Mouse (Mus musculus): Measurements from ENCODE around the gene Cpne5.

The Cpne5 gene

DNA sequence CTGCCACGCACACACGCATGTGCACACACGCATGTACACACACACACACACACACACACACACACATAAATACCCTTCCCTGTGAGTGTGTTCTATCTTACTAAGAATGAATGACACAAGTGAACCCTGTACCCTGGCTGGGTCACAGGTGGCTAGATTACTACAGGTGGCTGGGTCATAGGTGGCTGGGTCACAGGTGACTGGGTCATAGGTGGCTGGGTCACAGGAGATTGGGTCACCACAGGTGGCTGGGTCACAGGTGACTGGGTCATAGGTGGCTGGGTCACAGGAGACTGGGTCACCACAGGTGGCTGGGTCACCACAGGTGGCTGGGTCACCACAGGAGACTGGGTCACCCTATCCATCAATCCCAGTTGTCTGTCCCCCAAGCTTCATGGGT, 27.9 kb downstream of the Cpne5 start:
- no peak for DNase-seq (ENCODE audit: low read depth, low spot score)

DNA sequence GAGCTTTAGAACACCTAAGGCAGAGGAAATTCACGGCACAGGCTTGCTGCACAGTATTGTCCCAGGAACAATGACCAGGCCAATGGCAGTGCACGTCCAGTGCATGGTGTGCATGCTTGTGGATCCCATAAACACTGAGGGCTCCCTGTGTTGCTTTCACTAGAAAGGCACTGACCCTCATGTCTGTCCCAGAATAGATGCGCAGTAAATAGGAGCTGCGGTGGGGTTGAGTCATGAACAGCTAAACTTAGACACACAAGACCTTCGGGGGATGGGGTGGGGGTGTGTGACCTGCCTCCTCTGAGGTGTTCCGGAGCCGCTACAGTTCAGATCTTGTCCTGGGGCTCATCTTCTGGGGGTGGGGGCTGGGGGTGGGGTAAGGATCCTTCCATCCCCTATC, 31.9 kb downstream of the Cpne5 start:
- DNase-seq (ENCODE audit: low read depth, low spot score), result peak; percentile 53

DNA sequence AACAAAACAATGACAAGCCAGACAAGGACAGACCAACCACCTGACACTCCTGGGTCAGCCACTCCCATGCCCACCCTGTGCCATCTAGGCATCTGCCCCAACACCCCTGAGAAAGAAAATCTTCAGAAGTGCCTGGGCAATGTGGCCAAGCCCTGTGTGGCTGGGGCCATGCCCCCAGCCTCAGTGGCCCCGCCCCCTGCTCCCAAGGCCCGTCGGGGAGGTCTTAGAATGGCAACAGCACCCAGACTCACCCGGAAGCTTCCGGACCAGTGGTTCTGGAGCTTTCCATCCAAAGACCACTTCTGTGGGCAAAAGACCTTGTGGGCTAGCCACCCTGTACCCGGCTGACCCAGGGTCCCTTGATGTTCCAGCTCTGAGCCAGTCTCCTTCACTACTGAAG, 35.4 kb downstream of the Cpne5 start:
- DNase-seq (ENCODE audit: low read depth, low spot score), result no peak

DNA sequence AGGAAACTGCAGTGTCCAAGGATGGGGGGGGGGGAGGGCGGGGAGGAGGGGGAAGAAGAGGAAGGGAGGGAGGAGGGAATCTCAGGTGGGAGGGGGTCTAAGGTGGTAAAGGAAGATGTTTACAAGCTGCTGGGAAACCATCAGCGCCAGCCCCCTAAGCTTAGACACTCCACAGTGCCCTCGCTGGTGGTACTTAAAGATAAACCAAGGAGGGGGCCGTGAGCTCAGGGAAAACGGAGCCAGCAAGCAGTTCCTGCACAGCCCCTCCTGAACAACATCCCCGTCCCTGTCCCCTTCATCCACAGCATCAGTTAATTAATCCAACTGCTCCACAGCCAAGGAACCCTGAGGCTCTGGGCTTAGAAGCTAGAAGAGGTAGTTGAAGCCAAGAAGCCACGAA, 38.1 kb downstream of the Cpne5 start:
- DNase-seq (ENCODE audit: low read depth, low spot score), result no peak

DNA sequence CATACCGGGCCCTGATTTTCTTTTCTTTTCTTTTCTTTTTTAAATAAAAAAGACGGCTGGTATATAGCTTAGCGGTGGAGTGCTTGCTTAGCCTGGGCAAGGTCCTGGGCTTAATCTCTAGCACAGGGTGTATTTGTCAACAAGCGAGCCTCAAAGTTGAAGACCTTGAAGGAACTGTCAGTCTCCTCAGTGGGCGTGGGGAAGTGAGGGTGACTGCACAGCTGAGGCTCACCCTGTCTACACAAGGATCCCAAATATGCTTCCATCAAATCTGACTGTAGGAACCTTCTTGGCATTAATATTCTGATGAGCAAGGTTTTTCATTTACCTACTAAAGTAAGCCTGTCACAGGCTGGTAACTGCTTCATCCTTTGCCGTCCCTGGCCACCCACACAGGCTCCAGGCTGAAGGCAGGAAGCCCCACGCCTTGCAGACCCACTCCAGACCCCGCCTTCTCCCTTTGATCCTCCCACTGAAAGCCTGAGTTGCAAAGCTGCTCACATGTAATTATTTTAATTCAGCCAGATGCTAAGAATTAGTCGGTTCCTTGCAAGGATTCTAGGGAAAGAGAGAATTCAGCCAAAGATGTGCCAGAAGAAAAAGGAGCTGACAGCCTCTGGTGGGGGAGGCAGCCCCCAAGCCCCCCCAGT, 38.7 kb downstream of the Cpne5 start:
- peak; percentile 84 for DNase-seq (ENCODE audit: low read depth, low spot score)

DNA sequence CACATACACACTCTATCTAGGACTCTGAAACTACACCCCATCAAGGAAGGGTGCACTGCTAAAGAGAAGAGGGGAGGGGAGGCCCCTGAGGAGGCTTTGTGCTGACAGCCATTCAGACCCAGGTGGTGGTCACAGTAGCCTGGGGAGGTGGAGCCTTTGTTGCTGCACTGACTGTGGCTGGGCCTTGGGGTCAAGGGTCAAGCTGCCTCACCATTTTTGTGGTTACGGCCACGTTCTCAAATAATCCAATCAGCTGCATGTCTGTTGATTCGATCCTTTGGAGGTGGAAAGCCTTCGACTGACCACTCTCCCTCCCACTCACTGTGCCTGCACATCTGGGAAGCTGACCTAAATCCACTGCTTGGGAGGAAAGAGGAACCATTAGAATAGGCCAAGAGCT, 42.4 kb downstream of the Cpne5 start:
- no peak for DNase-seq (ENCODE audit: low read depth, low spot score)

GRCm38 (mm10) chr17:29188989-29189388, 49.0 kb downstream of the Cpne5 start:
- no peak for DNase-seq (ENCODE audit: low read depth, low spot score)

- no peak for DNase-seq (ENCODE audit: low read depth, low spot score)
Measured at GRCm38 (mm10) chr17:29186989-29187859, 50.7 kb downstream of the Cpne5 start.

DNA sequence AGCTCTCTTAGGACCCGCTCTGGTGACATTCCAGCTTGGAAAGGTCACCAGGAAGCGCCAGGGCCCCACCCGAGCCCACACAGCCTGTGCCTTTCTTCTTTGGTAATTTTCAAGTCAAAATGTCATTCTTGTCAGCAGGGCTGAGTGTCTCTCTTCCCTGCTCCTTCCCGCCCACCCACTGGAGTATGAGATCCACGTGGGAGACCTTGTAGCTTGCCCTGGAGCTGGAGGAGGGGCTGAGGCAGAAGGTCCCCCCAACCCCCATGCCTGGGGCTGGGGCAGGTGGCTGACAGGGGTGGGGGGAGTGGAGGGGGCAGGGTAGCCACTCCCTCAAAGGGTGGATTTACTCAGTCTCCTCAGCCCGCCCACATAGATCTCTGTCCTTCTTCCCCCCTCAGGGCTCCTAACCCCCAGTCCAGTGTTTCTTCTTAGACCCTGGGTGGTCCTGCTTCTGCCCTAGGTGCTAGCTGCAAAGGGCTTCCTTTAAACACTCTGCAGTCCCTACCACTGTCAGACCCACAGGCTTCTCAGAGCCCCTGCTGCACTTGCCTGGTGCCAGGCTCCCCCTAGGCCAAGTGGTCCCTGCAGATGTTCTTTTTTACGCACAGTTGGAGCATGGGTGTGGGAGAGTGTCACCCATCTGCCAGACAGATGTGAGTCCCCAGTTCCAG, 52.5 kb downstream of the Cpne5 start:
- DNase-seq (ENCODE audit: low read depth, low spot score), result peak; percentile 52

DNA sequence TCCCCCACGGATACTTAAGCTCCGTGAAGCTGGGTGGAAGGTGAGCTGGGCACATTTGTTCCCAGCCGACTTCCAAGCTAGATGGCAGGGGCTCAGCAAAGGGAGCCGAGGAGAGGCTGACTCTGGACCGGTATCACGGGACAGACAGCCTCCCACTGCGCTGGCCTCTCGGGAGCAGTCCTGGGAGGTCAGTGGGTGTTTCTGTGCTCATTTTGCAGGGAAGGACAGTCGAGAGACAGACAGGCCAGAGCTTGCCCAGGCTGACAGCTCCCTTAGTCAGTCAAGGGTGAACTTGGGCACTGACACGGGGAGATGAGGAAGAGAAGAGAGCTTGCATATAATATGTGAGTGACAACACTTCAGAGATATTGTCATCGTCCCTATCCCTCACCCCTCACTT, 54.8 kb downstream of the Cpne5 start:
- no peak for DNase-seq (ENCODE audit: low read depth, low spot score)

- no peak for DNase-seq (ENCODE audit: low read depth, low spot score)
Measured at GRCm38 (mm10) chr17:29181751-29182150, 56.2 kb downstream of the Cpne5 start.

DNA sequence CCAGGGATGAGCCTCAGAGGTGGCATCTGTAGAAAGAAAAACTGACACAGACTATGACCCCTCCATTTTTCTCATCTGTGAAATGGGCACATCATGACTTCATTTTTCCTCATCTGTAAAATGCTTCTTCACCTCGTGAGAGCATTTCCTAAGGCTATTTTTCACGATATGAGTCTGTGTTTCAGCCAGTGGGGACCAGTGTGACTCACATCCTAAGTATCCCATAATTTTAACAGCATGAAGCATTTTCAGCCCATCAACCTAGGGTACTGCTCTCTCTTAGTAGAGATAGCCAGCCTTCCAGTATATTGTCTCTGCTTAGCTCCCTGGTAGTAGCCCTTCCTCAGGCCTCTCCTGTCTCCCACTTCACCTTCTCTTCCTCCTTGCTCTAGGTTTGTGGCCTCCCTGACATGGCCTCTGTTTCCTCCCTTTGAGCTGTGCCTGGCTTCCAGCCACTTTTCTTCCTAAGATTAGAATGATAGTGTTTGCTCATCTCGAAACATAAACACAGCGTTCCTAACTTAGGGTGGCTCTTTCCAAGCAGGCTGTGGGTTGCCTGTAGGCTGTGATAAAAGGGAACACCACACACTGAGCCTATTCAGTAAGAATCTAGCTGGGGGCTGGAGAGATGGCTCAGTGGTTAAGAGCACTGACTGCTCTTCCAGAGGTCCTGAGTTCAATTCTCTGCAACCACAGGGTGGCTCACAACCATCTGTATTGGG, 57.4 kb downstream of the Cpne5 start:
- DNase-seq (ENCODE audit: low read depth, low spot score), result peak; percentile 50

DNA sequence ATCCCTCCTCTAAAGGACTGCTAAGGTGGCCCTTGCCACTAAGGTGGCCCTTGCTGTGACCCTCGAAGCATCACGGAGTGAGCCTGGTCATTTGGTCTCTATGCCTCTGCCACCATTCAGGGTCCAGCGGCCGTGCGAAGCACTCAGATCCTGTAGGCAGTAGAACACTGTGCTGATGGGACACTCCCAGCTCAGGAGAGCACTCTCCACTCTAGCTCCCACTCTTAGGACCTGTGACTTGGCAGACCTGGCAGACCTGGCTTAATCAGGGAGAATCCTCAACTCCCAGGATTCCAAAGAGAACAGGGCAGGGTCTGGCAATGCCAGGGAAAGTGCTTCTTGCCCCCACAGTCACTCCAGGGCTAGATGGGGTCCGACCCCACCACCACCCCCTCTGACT, 58.0 kb downstream of the Cpne5 start:
- DNase-seq (ENCODE audit: low read depth, low spot score), result no peak

DNA sequence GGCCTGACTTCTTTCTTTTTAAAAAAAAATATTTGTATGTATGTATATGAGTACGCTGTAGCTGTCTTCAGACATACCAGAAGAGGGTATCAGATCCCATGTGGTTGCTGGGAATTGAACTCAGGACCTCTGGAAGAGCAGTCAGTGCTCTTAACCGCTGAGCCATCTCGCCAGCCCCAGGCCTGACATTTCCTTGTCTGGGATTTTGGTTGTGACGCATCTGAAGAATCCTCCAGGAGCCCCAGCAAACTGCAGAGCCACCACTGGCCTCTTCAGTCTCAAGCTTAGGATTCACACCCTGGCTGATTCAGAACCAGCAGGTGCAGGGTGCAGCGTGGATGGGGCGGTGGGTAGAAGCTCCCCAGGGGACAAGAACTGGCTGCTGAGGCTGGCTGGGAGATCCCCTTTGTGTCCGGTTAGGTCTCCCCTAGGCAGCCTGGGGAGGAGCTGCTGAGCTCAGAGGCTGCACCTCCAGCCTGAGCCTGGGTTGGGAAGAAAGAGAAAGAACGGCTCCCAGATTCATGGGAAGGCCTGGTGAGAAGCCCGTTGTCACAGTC, 59.4 kb downstream of the Cpne5 start:
- no peak for DNase-seq (ENCODE audit: low read depth, low spot score)

GRCm38 (mm10) chr17:29176391-29177267, 61.3 kb downstream of the Cpne5 start:
- DNase-seq (ENCODE audit: low read depth, low spot score), result peak; percentile 91

DNA sequence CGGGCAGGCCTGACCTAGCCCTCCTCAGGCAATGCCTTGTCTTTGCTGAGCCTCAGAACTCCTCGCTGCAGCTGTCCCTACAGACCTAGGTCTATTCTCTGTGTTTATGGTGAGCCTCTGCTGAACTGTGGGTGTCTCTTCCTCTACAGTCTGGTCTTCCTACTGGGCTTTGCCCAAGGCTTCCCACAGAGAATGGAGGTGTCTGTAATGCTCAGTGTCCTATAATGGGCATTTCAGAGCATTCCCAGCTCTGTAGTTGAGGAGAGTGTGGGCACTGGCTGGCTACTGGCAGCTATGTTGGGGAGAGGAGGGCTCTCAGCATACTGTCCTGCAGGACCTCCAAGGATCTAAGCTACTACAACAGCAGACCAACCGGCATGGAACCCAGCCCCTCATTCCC, 62.3 kb downstream of the Cpne5 start:
- DNase-seq (ENCODE audit: low read depth, low spot score), result peak; percentile 53

DNA sequence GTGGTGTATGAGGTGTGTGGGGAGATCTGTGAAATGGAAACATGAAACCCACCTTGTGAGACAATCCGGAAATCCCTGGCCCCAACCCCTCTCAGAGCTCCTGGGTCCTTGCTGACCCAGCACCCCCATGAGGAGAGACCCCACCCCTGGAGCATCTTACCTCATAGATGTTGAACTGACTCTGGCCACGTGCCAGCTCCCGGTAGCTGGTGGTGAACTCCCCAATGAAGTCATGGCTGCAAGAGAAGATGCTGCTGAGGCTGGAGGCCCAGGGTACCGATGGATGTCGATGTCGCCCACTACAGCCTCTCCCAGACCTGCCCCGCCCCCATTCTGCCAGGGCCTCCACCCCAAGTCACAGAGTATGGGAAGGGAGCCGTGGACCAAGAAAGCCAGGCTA, 64.8 kb downstream of the Cpne5 start:
- DNase-seq (ENCODE audit: low read depth, low spot score), result no peak

DNA sequence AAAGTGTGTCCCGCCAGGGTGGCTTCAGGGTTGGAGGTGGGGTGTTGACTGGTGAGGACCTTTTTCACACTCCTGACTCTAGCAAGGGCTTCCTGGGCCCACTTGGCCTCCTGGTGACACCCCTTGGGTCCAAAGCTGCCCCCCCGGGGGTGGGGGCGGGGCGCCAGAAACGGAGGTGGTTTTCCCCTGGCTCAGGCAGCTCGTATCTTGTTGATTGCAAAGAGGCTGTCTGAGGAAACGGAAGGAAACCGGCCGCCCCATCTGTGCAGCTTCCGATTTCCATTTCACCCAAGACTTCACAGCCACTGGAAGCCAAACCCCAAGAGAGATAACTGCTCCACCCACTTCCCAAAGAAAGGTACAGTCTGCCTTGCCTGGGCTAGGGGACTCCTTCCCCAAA, 65.9 kb downstream of the Cpne5 start:
- DNase-seq (ENCODE audit: low read depth, low spot score), result no peak

GRCm38 (mm10) chr17:29171001-29171772, 66.8 kb downstream of the Cpne5 start:
- peak; percentile 85 for DNase-seq (ENCODE audit: low read depth, low spot score)

GRCm38 (mm10) chr17:29170431-29171000, 67.5 kb downstream of the Cpne5 start:
- no peak for DNase-seq (ENCODE audit: low read depth, low spot score)
